Mouse (Mus musculus): ENCODE measurements around the gene Il4. TPM values are rescaled to one million over a fixed set of nuclear protein-coding genes. Genes with fewer than 3 reads are reported as not detected.

Gene Il4
- polyA plus RNA-seq, 1 experiment from 2014 or later, result 7.6 TPM

DNA sequence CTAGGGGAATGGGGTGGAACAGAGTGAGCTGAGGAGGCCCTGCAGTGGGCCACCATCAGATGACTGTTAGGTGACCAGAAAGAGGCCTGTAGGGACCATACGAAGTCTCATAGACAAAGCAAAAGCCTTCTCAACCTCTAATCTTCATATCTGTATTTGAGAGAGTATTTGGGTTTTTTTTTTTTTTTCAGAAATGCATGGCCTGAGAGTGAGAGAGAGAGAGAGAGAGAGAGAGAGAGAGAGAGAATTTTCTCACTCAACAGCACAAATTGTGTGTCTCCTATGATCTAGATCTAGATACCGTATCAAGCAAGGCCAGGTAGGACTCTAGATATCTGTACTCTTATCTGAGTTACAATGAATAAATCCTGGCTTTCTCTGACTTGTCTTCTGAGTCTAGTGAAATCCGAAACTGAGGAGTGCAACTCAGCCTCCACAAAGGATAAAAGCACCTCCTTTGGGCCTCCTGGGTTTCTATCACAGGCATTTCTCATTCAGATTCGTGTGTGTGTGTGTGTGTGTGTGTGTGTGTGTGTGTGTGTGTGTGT lies 833 bp downstream of the Il4 start:
- H3K9me3 ChIP-seq (ENCODE audit: control insufficient read depth, low read length), result no peaks in the 10 kb centered on the region
- WGBS, result 81% methylated on average over 4 of the region's 4 CpGs
- H3K36me3 ChIP-seq (ENCODE audit: control insufficient read depth, insufficient read depth, low read length), result no peaks in the 10 kb centered on the region
- no peak overlapping the region for H3K9ac ChIP-seq (replicated peaks; ENCODE audit: low read depth, low read length)
- H3K4me1 ChIP-seq (ENCODE audit: control insufficient read depth, insufficient read depth, low read length), result no peaks in the 10 kb centered on the region
- H3K4me3 ChIP-seq (ENCODE audit: low read depth, low read length), result no peak overlapping the region
- ATAC-seq (ENCODE audit: low read depth), result no peak
- no peak overlapping the region for H3K27ac ChIP-seq (ENCODE audit: low read depth, low read length)
- H3K27me3 ChIP-seq (ENCODE audit: control insufficient read depth, insufficient read depth, low read length), result no peaks in the 10 kb centered on the region
- no peak overlapping the region for H3K4me2 ChIP-seq (ENCODE audit: low read depth, low read length)

DNA sequence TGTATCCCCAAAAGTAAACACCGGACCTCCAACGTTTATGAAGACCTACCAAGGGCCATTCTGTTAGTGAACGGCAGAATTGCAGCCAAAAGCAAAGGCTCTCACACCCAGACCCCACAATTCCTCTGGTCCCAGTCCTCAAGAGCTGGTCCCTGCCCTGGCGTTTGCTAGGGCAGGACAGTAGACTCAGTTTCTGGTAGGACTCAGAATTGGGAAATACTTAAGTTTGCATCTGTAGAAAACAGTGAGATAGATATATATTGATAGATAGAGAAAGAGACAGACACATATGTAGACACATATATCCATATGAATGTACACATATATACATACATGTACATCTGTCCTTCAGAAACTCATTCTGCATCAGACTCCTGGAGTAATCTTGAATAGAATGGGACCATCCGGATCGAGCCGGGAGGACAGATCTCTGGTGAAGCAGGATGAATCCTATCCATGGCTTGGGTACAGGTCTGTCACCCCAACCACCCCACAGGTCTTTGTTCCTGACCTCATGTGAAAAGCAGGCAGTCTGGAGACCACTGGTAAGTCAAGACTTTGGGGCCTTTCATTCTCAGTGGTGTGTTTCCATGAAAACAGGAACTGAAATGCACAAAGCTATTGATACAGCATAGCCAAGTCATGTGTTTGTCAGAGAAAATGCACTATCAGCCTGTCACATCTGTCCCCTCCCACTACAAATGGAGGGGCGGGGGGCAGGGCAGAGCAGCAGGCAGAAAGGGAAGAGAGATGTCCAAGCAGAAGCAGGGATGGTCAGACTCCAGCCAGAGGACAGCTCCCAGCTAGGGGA lies 1.5 kb downstream of the Il4 start:
- H3K4me3 ChIP-seq (ENCODE audit: low read depth, low read length), result no peak overlapping the region
- ATAC-seq (ENCODE audit: low read depth), result no peak
- H3K27ac ChIP-seq (ENCODE audit: low read depth, low read length), result no peak overlapping the region
- WGBS, result 84% methylated on average over 8 of the region's 8 CpGs
- no peaks in the 10 kb centered on the region for H3K4me1 ChIP-seq (ENCODE audit: control insufficient read depth, insufficient read depth, low read length)
- H3K9ac ChIP-seq (replicated peaks; ENCODE audit: low read depth, low read length), result no peak overlapping the region
- no peaks in the 10 kb centered on the region for H3K27me3 ChIP-seq (ENCODE audit: control insufficient read depth, insufficient read depth, low read length)
- no peaks in the 10 kb centered on the region for H3K9me3 ChIP-seq (ENCODE audit: control insufficient read depth, low read length)
- no peaks in the 10 kb centered on the region for H3K36me3 ChIP-seq (ENCODE audit: control insufficient read depth, insufficient read depth, low read length)
- no peak overlapping the region for H3K4me2 ChIP-seq (ENCODE audit: low read depth, low read length)

DNA sequence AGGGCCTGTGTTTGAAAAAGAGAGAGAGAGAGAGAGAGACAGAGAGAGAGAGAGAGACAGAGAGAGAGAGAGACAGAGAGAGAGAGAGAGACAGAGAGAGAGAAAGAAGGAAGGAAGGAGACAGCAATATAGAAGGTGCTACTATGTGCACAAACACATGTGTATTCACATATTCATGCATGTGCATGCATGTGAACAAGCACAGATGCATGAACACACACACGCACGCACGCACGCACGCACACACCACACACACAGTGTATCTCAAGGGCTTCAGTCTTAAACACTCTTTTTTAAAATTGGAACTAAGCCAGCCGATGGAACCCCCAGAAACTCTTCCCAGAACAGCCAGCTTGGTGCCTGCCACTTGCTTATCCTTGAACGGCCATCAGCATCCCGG lies 2.9 kb downstream of the Il4 start:
- Histone ChIP-seq H3K27ac (ENCODE audit: low read depth, low read length) (no peak overlapping the region), H3K36me3 (ENCODE audit: control insufficient read depth, insufficient read depth, low read length) (no peaks in the 10 kb centered on the region), H3K9me3 (ENCODE audit: control insufficient read depth, low read length) (no peaks in the 10 kb centered on the region), H3K4me1 (ENCODE audit: control insufficient read depth, insufficient read depth, low read length) (no peaks in the 10 kb centered on the region), H3K27me3 (ENCODE audit: control insufficient read depth, insufficient read depth, low read length) (no peaks in the 10 kb centered on the region), H3K4me2 (ENCODE audit: low read depth, low read length) (no peak overlapping the region), H3K9ac (replicated peaks; ENCODE audit: low read depth, low read length) (no peak overlapping the region), H3K4me3 (ENCODE audit: low read depth, low read length) (no peak overlapping the region)
- ATAC-seq (ENCODE audit: low read depth), result no peak
- WGBS, result 93% methylated on average over 8 of the region's 8 CpGs

DNA sequence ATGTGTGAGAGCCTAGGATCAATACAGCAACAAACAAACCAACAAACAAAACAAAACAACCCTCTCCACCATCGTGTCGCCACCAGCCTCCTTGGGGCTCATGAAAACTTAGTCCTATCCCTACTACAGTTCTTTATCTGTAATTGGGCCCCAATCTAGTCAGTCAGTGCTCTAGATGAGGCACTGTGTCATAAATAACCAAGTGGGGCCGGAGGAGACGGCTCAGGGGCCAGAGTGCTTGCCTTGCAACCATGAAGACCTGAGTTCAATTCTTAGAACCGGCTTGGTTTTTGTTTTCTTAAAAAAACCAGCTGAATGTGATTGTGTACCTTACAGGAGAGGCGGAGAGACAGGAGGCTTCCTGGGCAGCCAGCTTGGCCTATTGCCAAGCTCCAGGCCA lies 3.3 kb downstream of the Il4 start:
- no peak overlapping the region for H3K27ac ChIP-seq (ENCODE audit: low read depth, low read length)
- H3K4me1 ChIP-seq (ENCODE audit: control insufficient read depth, insufficient read depth, low read length), result no peaks in the 10 kb centered on the region
- no peak overlapping the region for H3K4me2 ChIP-seq (ENCODE audit: low read depth, low read length)
- WGBS, result 74% methylated on average over 6 of the region's 6 CpGs
- no peaks in the 10 kb centered on the region for H3K27me3 ChIP-seq (ENCODE audit: control insufficient read depth, insufficient read depth, low read length)
- H3K36me3 ChIP-seq (ENCODE audit: control insufficient read depth, insufficient read depth, low read length), result no peaks in the 10 kb centered on the region
- no peak for ATAC-seq (ENCODE audit: low read depth)
- no peak overlapping the region for H3K9ac ChIP-seq (replicated peaks; ENCODE audit: low read depth, low read length)
- H3K9me3 ChIP-seq (ENCODE audit: control insufficient read depth, low read length), result no peaks in the 10 kb centered on the region
- no peak overlapping the region for H3K4me3 ChIP-seq (ENCODE audit: low read depth, low read length)

DNA sequence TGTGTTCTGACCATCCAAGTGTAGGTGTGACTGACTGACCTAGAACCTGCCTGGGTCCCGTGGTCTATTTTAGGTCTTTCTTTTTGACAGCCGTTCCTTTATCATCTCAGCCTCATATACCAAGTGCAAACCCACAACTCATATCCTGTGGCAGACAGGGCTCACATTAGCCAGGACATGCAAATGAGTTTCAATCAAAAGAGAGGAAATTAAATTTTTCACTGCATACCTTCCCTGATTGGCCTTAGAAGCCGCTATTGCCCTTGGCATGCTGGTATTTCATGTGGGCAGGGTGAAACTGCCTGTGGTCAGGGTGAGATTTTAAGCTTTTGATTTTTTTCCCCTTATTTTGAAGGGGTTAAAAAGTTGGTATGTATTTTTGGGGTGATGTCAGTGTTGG lies 8.8 kb downstream of the Il4 start:
- no peaks in the 10 kb centered on the region for H3K4me1 ChIP-seq (ENCODE audit: control insufficient read depth, insufficient read depth, low read length)
- H3K36me3 ChIP-seq (ENCODE audit: control insufficient read depth, insufficient read depth, low read length), result no peaks in the 10 kb centered on the region
- H3K4me3 ChIP-seq (ENCODE audit: low read depth, low read length), result no peak overlapping the region
- WGBS, result 84% methylated on average over 3 of the region's 3 CpGs
- no peak for ATAC-seq (ENCODE audit: low read depth)
- no peaks in the 10 kb centered on the region for H3K27me3 ChIP-seq (ENCODE audit: control insufficient read depth, insufficient read depth, low read length)
- H3K9ac ChIP-seq (replicated peaks; ENCODE audit: low read depth, low read length), result no peak overlapping the region
- no peak overlapping the region for H3K4me2 ChIP-seq (ENCODE audit: low read depth, low read length)
- H3K9me3 ChIP-seq (ENCODE audit: control insufficient read depth, low read length), result no peaks in the 10 kb centered on the region
- no peak overlapping the region for H3K27ac ChIP-seq (ENCODE audit: low read depth, low read length)

DNA sequence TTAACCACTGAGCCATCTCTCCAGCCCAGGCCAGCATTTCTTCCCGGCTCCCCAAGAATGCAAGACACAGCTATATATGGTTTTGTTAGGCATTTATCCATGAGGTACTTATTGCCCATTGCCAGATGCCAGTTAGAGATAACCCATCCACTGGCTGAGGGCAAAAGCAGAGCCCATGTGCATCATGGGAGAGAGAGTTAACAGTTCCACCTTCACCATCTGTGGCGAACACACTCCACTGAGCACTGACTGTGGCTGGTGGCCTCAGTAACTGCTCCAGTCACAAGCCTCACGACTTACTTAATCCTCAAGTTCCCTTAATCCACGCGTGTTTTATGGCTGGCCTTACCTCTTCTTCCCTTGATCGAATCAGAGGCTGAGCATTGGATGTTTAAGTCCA lies 9.2 kb downstream of the Il4 start:
- Histone ChIP-seq H3K27ac (ENCODE audit: low read depth, low read length) (no peak overlapping the region), H3K4me2 (ENCODE audit: low read depth, low read length) (no peak overlapping the region), H3K9ac (replicated peaks; ENCODE audit: low read depth, low read length) (no peak overlapping the region), H3K4me3 (ENCODE audit: low read depth, low read length) (no peak overlapping the region), H3K4me1 (ENCODE audit: control insufficient read depth, insufficient read depth, low read length) (no peaks in the 10 kb centered on the region), H3K27me3 (ENCODE audit: control insufficient read depth, insufficient read depth, low read length) (no peaks in the 10 kb centered on the region), H3K36me3 (ENCODE audit: control insufficient read depth, insufficient read depth, low read length) (no peaks in the 10 kb centered on the region), H3K9me3 (ENCODE audit: control insufficient read depth, low read length) (no peaks in the 10 kb centered on the region)
- 85% methylated on average over 6 of the region's 6 CpGs for WGBS
- ATAC-seq (ENCODE audit: low read depth), result no peak

DNA sequence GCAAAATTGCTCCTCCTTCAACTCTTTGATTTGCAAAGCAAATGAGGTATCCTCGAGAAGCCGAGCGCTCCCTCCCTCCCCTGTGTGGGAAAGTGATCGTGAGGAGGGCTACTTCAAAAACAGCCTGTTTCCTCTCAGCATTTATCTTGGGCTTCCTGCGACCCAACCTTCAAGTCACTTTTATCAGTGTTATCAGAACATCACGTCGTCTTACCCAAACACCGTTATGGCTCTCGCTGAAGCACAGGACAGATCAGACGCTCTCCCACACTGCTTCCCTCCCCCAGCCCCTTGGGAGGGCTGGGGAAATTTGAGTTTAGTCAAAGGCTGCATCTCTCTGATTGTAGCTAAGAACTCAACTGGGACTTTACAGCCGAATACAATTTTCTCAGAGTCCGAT lies 12.9 kb downstream of the Il4 start:
- Histone ChIP-seq H3K4me2 (ENCODE audit: low read depth, low read length) (no peak overlapping the region), H3K9ac (replicated peaks; ENCODE audit: low read depth, low read length) (no peak overlapping the region)

DNA sequence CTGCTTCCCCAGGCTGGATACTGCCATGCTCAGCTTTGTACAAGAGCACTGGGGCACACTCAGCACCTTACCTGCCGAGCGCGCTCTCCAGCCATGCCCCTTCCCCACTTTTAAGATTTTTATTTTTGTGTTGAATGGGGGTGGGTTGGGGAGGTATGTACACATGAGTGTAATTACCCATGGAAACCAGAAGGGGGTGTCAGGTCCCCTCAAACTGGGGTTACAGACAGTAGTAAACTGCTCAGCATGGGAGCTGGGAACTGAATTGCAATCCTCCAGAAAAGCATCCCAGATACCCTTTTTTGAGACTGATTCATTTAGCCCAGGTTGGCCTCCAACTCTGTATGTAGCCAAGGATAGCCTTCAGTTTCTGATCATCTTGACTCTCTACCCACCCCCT lies 13.5 kb downstream of the Il4 start:
- no peak overlapping the region for H3K9ac ChIP-seq (replicated peaks; ENCODE audit: low read depth, low read length)
- no peak for ATAC-seq (ENCODE audit: low read depth)
- 97% methylated on average over 3 of the region's 3 CpGs for WGBS

More for the DNA sequence above, 12.9 kb downstream of the Il4 start:
- Histone ChIP-seq H3K4me3 (ENCODE audit: low read depth, low read length) (no peak overlapping the region), H3K27me3 (ENCODE audit: control insufficient read depth, insufficient read depth, low read length) (no peaks in the 10 kb centered on the region), H3K36me3 (ENCODE audit: control insufficient read depth, insufficient read depth, low read length) (peaks cover 23% of the 10 kb centered on the region), H3K27ac (ENCODE audit: low read depth, low read length) (no peak overlapping the region), H3K4me1 (ENCODE audit: control insufficient read depth, insufficient read depth, low read length) (no peaks in the 10 kb centered on the region), H3K9me3 (ENCODE audit: control insufficient read depth, low read length) (no peaks in the 10 kb centered on the region)
- ATAC-seq (ENCODE audit: low read depth), result no peak
- 11% methylated on average over 12 of the region's 12 CpGs for WGBS

DNA sequence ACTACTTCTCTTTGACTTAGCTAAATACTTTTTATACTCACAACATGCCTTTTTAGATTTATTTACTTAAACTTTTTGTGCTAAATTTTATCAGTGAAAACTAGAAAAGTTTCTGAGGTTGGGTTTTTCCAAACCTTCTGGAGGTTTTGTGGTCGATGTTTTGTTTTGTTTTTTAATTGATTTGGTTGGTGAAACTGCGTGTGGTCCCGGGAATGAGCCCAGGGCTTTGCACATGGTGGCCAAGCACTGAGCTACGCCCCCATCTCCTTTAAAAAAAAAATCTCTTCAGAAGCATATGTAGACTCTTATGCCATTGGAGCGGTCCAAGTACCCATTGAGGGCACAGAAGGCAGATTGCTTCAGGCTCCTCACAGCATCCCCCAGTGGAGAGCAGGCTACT lies 27.4 kb downstream of the Il4 start:
- H3K9me3 ChIP-seq (ENCODE audit: control insufficient read depth, low read length), result no peaks in the 10 kb centered on the region
- no peak for ATAC-seq (ENCODE audit: low read depth)
- H3K4me3 ChIP-seq (ENCODE audit: low read depth, low read length), result no peak overlapping the region
- WGBS, result 95% methylated on average over 5 of the region's 5 CpGs
- H3K4me2 ChIP-seq (ENCODE audit: low read depth, low read length), result no peak overlapping the region
- peaks cover 67% of the 10 kb centered on the region for H3K36me3 ChIP-seq (ENCODE audit: control insufficient read depth, insufficient read depth, low read length)
- H3K27ac ChIP-seq (ENCODE audit: low read depth, low read length), result no peak overlapping the region
- H3K9ac ChIP-seq (replicated peaks; ENCODE audit: low read depth, low read length), result no peak overlapping the region
- no peaks in the 10 kb centered on the region for H3K4me1 ChIP-seq (ENCODE audit: control insufficient read depth, insufficient read depth, low read length)
- no peaks in the 10 kb centered on the region for H3K27me3 ChIP-seq (ENCODE audit: control insufficient read depth, insufficient read depth, low read length)

More for the DNA sequence above, 13.5 kb downstream of the Il4 start:
- Histone ChIP-seq H3K4me1 (ENCODE audit: control insufficient read depth, insufficient read depth, low read length) (no peaks in the 10 kb centered on the region), H3K9me3 (ENCODE audit: control insufficient read depth, low read length) (no peaks in the 10 kb centered on the region), H3K27ac (ENCODE audit: low read depth, low read length) (no peak overlapping the region), H3K4me2 (ENCODE audit: low read depth, low read length) (no peak overlapping the region), H3K27me3 (ENCODE audit: control insufficient read depth, insufficient read depth, low read length) (no peaks in the 10 kb centered on the region), H3K36me3 (ENCODE audit: control insufficient read depth, insufficient read depth, low read length) (peaks cover 29% of the 10 kb centered on the region), H3K4me3 (ENCODE audit: low read depth, low read length) (no peak overlapping the region)

All from neural tube, embryonic 14.5 days (tissue).